Mouse (Mus musculus) CH12.LX (cell line): ENCODE measurements at regions not wholly inside any gene's neighbourhood (a gene's known extent, or its start where the extent isn't known, plus 50 kb on each side); places are given as distances from the start of the nearest gene placed in this dataset.

Source experiments
- BHLHE40 ChIP-seq: IDR thresholded peaks from 2 replicates; pipeline ENCODE4 v1.6.1; 2011; ENCODE audit warnings: mild to moderate bottlenecking, low read depth, low read length, improper control_type of control experiment
- CHD1 ChIP-seq: IDR thresholded peaks from 2 replicates; pipeline ENCODE4 v1.6.1; 2012; ENCODE audit warnings: low read depth, low read length, improper control_type of control experiment, inconsistent platforms
- CTCF ChIP-seq, 2 experiments: IDR thresholded peaks in 1 of 2; conservative IDR thresholded peaks in 1 of 2; 2 replicates each; pipeline ENCODE4 v1.5.1; 2011 to 2012; ENCODE audit warnings: low read depth in 2 of 2, low read length in 2 of 2, improper control_type of control experiment in 1 of 2, inconsistent platforms in 1 of 2, mild to moderate bottlenecking in 1 of 2, moderate library complexity in 1 of 2
- E2F4 ChIP-seq: IDR thresholded peaks from 2 replicates; pipeline ENCODE4 v1.6.1; 2011; ENCODE audit warnings: low read depth, low read length, improper control_type of control experiment; ENCODE audit not compliant: insufficient replicate concordance
- EP300 ChIP-seq: IDR thresholded peaks from 2 replicates; pipeline ENCODE4 v1.6.1; 2011; ENCODE audit warnings: low read length, improper control_type of control experiment
- MXI1 ChIP-seq: IDR thresholded peaks from 2 replicates; pipeline ENCODE4 v1.6.1; 2011; ENCODE audit warnings: mild to moderate bottlenecking, low read depth, low read length, improper control_type of control experiment
- NRF1 ChIP-seq: IDR thresholded peaks from 2 replicates; pipeline ENCODE4 v1.6.1; 2014; ENCODE audit warnings: low read depth, mild to moderate bottlenecking, inconsistent platforms, low read length, improper control_type of control experiment, moderate library complexity
- PAX5 ChIP-seq: IDR thresholded peaks from 2 replicates; pipeline ENCODE4 v1.6.1; 2012; ENCODE audit warnings: low read length, inconsistent platforms, mixed read lengths
- POLR2A ChIP-seq: IDR thresholded peaks from 2 replicates; pipeline ENCODE4 v1.6.1; 2011; ENCODE audit warnings: low read depth, mild to moderate bottlenecking, improper control_type of control experiment, low read length
- TBP ChIP-seq: conservative IDR thresholded peaks from 2 replicates; pipeline ENCODE4 v1.6.1; 2011; ENCODE audit warnings: low read depth, low read length, improper control_type of control experiment
- USF1 ChIP-seq: IDR thresholded peaks from 2 replicates; pipeline ENCODE4 v1.6.1; 2014; ENCODE audit warnings: low read depth, mild to moderate bottlenecking, inconsistent platforms, low read length, improper control_type of control experiment

DNA sequence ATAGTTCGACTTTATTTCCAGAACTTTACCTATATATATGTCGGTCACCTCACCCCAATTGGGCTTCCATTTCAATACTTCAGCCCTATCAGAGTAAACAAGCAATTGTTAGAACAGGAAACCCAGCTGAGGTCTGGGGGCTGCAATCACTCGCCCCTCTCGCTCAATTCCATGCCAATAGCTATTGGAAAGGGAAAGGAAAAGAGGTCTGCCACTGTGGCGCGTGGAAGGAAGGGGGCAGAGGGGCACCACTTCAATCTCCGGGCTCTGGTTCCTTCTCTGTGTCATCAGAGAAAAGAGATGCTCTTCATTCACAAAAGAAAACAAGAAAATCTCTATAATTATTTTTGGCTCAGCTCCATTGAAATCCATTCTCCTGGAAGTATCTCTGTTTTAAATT is 167.1 kb upstream of the Tmem161b start:
- TF ChIP-seq EP300 (no peak), PAX5 (no peak), CHD1 (no peak), MXI1 (no peak), USF1 (no peak), POLR2A (no peak), BHLHE40 (no peak), CTCF (conservative IDR thresholded peaks at IDR 0.05 in 1 of 2, IDR thresholded peaks at IDR 0.05 in 1 of 2; ENCODE audit: low read depth in 2 of 2, low read length in 2 of 2) (no peak), E2F4 (no peak), NRF1 (no peak), TBP (no peak)
